Mouse (Mus musculus): ENCODE measurements around the gene Zdhhc7. TPM values are rescaled to one million over a fixed set of nuclear protein-coding genes. Genes with fewer than 3 reads are reported as not detected.
A peak's percentile ranks its signal among the peaks of the same experiment; 100 is the strongest.

Zdhhc7 gene
- total and polyA plus RNA-seq, 2 experiments from 2014 or later: 35.2 to 86.8 TPM

DNA sequence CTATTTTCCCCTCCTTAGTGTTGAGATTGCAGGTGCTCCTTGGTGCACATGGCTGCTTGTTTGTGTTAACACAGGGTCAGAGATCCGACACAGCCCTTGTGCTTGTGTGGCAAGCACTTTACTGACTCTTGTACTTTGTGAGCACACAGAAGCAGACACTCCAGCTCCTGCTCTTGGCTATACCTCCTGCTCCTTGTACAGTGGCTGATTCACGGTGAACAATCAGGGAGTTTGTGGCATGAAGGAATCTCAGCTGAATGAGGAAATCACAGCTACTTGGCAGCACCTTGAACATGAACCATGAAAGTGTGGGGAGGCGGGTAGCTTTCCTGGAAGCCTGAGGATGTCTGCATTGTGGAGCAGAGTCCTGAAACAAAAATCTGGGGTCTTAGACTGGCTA lies 39.5 kb upstream of the Zdhhc7 start:
- H3K36me3 ChIP-seq (replicated peaks; ENCODE audit: control insufficient read depth, insufficient read depth, low read length): peaks cover 3% of the 10 kb centered on the region
- DNase-seq (ENCODE audit: low spot score) (no peak), ATAC-seq (ENCODE audit: insufficient read depth, low read depth) (no peak)
- no peaks in the 10 kb centered on the region for H3K27me3 ChIP-seq (ENCODE audit: control insufficient read depth, insufficient read depth, low read length)
- no peak overlapping the region; the same call in 1 of the 2 replicates for H3K9ac ChIP-seq (replicated peaks; ENCODE audit: low read depth, low read length)
- no peak overlapping the region for H3K4me2 ChIP-seq (ENCODE audit: low read depth, low read length)
- peak overlapping the region; percentile 25; the same call in 1 of the 2 replicates for H3K27ac ChIP-seq (ENCODE audit: low read depth)
- H3K9me3 ChIP-seq (replicated peaks; ENCODE audit: control insufficient read depth, low read length): no peaks in the 10 kb centered on the region
- TF ChIP-seq CTCF (IDR thresholded peaks at IDR 0.05; ENCODE audit: low read depth): no peak
- no peak for TF ChIP-seq EP300 (IDR thresholded peaks at IDR 0.05; ENCODE audit: low read depth)
- peaks cover 29% of the 10 kb centered on the region for H3K4me1 ChIP-seq (ENCODE audit: control insufficient read depth, insufficient read depth)
- no peak overlapping the region for H3K4me3 ChIP-seq (ENCODE audit: low read depth, low read length)
- 47% methylated on average over 3 of the region's 3 CpGs for WGBS

DNA sequence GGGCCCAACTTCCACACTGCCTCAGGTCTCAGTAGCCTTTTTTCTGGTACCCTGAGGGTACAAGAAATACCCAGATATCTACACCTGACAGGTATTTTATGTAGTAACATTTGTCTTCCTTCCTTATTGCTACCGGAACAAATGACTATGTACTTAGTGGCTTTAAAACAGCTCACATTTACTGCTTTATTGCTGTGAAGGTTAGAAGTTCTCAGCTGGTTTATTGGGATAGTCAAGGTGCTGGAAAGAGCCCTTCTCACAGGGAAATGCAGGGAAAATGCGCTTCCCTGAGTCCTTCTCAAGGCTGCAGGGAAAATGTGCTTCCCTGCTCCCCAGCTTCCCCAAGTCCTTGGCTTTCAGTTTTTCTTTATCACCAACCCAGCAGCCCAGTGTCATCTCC lies 37.7 kb upstream of the Zdhhc7 start:
- no peaks in the 10 kb centered on the region for H3K36me3 ChIP-seq (replicated peaks; ENCODE audit: control insufficient read depth, insufficient read depth, low read length)
- no peak overlapping the region for H3K4me2 ChIP-seq (ENCODE audit: low read depth, low read length)
- H3K27ac ChIP-seq (ENCODE audit: low read depth): no peak overlapping the region
- no peak overlapping the region for H3K4me3 ChIP-seq (ENCODE audit: low read depth, low read length)
- peaks cover 20% of the 10 kb centered on the region for H3K4me1 ChIP-seq (ENCODE audit: control insufficient read depth, insufficient read depth)
- ATAC-seq (ENCODE audit: insufficient read depth, low read depth) (no peak), DNase-seq (ENCODE audit: low spot score) (no peak)
- H3K9me3 ChIP-seq (replicated peaks; ENCODE audit: control insufficient read depth, low read length): no peaks in the 10 kb centered on the region
- no peaks in the 10 kb centered on the region for H3K27me3 ChIP-seq (ENCODE audit: control insufficient read depth, insufficient read depth, low read length)
- no peak overlapping the region for H3K9ac ChIP-seq (replicated peaks; ENCODE audit: low read depth, low read length)
- WGBS: 91% methylated on average over 2 of the region's 2 CpGs
- TF ChIP-seq EP300 (IDR thresholded peaks at IDR 0.05; ENCODE audit: low read depth) (no peak), CTCF (IDR thresholded peaks at IDR 0.05; ENCODE audit: low read depth) (no peak)

DNA sequence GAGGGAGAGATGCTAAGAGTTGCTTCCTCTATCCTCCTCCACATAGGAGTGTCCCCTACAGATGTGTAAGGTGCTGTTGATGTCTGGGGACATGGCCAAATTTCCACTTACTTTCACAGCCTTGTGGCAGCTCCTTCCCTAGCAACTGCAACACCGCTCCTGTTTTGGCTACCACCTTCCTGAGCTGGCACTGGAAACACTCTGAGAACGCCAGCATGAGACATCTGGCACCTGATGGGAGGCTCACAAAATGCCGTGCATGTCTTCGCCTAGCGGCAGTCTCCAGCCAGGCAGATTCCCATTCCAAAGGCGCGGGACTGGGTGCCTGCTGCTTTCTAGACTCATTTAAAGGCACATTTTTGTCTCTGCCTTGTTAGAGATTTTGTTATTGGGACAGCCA lies 35.3 kb upstream of the Zdhhc7 start:
- H3K4me2 ChIP-seq (ENCODE audit: low read depth, low read length): no peak overlapping the region
- no peaks in the 10 kb centered on the region for H3K36me3 ChIP-seq (replicated peaks; ENCODE audit: control insufficient read depth, insufficient read depth, low read length)
- no peaks in the 10 kb centered on the region for H3K9me3 ChIP-seq (replicated peaks; ENCODE audit: control insufficient read depth, low read length)
- peak; percentile 38 for TF ChIP-seq CTCF (IDR thresholded peaks at IDR 0.05; ENCODE audit: low read depth)
- TF ChIP-seq EP300 (IDR thresholded peaks at IDR 0.05; ENCODE audit: low read depth): no peak
- WGBS: 41% methylated on average over 7 of the region's 7 CpGs
- H3K4me3 ChIP-seq (ENCODE audit: low read depth, low read length): no peak overlapping the region
- no peak overlapping the region for H3K9ac ChIP-seq (replicated peaks; ENCODE audit: low read depth, low read length)
- peaks cover 15% of the 10 kb centered on the region for H3K4me1 ChIP-seq (ENCODE audit: control insufficient read depth, insufficient read depth)
- no peaks in the 10 kb centered on the region for H3K27me3 ChIP-seq (ENCODE audit: control insufficient read depth, insufficient read depth, low read length)
- peak; percentile 63 for ATAC-seq (ENCODE audit: insufficient read depth, low read depth)
- peak; percentile 71 for DNase-seq (ENCODE audit: low spot score)
- no peak overlapping the region for H3K27ac ChIP-seq (ENCODE audit: low read depth)

DNA sequence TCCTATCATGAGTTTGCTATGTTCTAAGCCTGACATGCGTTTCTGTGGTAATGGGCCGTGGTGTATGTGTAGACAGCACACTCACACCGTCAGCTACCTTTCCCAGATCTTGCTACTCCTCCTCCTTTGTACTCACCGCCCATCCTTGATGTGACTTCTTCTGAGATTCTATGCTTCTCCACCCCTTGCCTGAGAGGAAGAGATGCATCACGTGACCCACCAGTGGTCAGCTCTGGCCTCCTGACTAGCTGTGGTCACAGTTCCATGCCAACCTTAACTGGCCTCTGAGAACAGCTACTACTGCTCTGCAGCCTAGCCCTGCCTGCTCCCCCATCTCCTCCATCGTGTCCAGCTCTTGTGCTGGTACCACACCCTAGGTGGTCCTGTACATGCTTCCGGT lies 34.4 kb upstream of the Zdhhc7 start:
- H3K4me1 ChIP-seq (ENCODE audit: control insufficient read depth, insufficient read depth): peaks cover 13% of the 10 kb centered on the region
- no peak overlapping the region for H3K9ac ChIP-seq (replicated peaks; ENCODE audit: low read depth, low read length)
- ATAC-seq (ENCODE audit: insufficient read depth, low read depth): no peak
- no peak overlapping the region for H3K4me3 ChIP-seq (ENCODE audit: low read depth, low read length)
- no peak for DNase-seq (ENCODE audit: low spot score)
- H3K9me3 ChIP-seq (replicated peaks; ENCODE audit: control insufficient read depth, low read length): no peaks in the 10 kb centered on the region
- no peak overlapping the region for H3K4me2 ChIP-seq (ENCODE audit: low read depth, low read length)
- H3K27me3 ChIP-seq (ENCODE audit: control insufficient read depth, insufficient read depth, low read length): no peaks in the 10 kb centered on the region
- TF ChIP-seq EP300 (IDR thresholded peaks at IDR 0.05; ENCODE audit: low read depth): no peak
- WGBS: 86% methylated on average over 7 of the region's 7 CpGs
- no peak overlapping the region for H3K27ac ChIP-seq (ENCODE audit: low read depth)
- no peaks in the 10 kb centered on the region for H3K36me3 ChIP-seq (replicated peaks; ENCODE audit: control insufficient read depth, insufficient read depth, low read length)

DNA sequence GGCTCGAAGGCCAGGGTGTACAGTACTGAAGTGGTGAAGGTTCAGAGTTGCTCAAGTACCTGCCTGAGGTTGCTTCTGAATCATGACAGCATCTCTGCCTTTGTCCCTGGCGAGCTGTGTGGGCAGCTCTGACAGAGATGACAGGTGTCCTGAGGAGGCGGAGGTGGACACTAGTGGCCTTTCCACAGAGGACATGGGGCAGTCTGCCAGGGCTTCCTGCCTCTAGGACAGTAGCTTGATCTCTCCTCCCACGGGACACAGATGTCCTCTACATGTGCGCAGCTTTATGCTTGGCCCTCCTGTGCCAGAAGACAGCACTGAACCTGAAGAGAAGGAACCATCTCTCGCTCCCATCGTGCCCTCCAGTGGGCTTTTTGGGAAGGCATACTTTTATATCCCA lies 31.9 kb upstream of the Zdhhc7 start:
- H3K36me3 ChIP-seq (replicated peaks; ENCODE audit: control insufficient read depth, insufficient read depth, low read length): no peaks in the 10 kb centered on the region
- peaks cover 16% of the 10 kb centered on the region for H3K4me1 ChIP-seq (ENCODE audit: control insufficient read depth, insufficient read depth)
- no peak overlapping the region for H3K27ac ChIP-seq (ENCODE audit: low read depth)
- TF ChIP-seq CTCF (IDR thresholded peaks at IDR 0.05; ENCODE audit: low read depth) (no peak), EP300 (IDR thresholded peaks at IDR 0.05; ENCODE audit: low read depth) (no peak)
- H3K4me3 ChIP-seq (ENCODE audit: low read depth, low read length): no peak overlapping the region
- DNase-seq (ENCODE audit: low spot score): no peak
- ATAC-seq (ENCODE audit: insufficient read depth, low read depth): no peak
- no peaks in the 10 kb centered on the region for H3K9me3 ChIP-seq (replicated peaks; ENCODE audit: control insufficient read depth, low read length)
- WGBS: 66% methylated on average over 7 of the region's 7 CpGs
- H3K9ac ChIP-seq (replicated peaks; ENCODE audit: low read depth, low read length): no peak overlapping the region
- H3K4me2 ChIP-seq (ENCODE audit: low read depth, low read length): no peak overlapping the region
- H3K27me3 ChIP-seq (ENCODE audit: control insufficient read depth, insufficient read depth, low read length): no peaks in the 10 kb centered on the region

DNA sequence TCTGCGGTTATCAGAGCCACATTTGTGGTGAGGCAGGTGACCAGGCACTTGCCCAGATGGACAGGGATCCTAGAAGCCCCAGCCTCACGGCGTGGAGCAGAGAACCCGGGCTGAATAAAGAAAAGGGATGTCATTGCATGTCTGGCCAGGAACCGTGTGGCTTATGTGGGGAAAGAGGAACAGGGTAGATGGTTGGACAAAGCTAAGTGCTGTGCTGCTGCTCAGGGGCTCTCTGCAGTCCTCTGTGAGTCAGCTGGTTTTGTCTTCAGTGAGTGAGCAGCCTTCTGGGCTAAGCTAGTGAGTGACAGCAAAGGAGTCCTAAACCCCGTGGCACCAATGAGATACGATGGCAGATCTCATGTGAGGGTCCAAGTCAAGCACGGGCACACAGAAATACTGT lies 29.9 kb upstream of the Zdhhc7 start:
- peaks cover 29% of the 10 kb centered on the region for H3K4me1 ChIP-seq (ENCODE audit: control insufficient read depth, insufficient read depth)
- no peak overlapping the region for H3K4me2 ChIP-seq (ENCODE audit: low read depth, low read length)
- H3K4me3 ChIP-seq (ENCODE audit: low read depth, low read length): no peak overlapping the region
- ATAC-seq (ENCODE audit: insufficient read depth, low read depth) (no peak), DNase-seq (ENCODE audit: low spot score) (no peak)
- 80% methylated on average over 8 of the region's 8 CpGs for WGBS
- H3K27ac ChIP-seq (ENCODE audit: low read depth): no peak overlapping the region
- H3K36me3 ChIP-seq (replicated peaks; ENCODE audit: control insufficient read depth, insufficient read depth, low read length): no peaks in the 10 kb centered on the region
- H3K27me3 ChIP-seq (ENCODE audit: control insufficient read depth, insufficient read depth, low read length): no peaks in the 10 kb centered on the region
- H3K9me3 ChIP-seq (replicated peaks; ENCODE audit: control insufficient read depth, low read length): no peaks in the 10 kb centered on the region
- no peak overlapping the region for H3K9ac ChIP-seq (replicated peaks; ENCODE audit: low read depth, low read length)
- TF ChIP-seq EP300 (IDR thresholded peaks at IDR 0.05; ENCODE audit: low read depth) (no peak), CTCF (IDR thresholded peaks at IDR 0.05; ENCODE audit: low read depth) (no peak)

Data from heart, postnatal 0 days (tissue).